8 mouse cellular contexts compared by ENCODE assay signal in the genomic region with DNA sequence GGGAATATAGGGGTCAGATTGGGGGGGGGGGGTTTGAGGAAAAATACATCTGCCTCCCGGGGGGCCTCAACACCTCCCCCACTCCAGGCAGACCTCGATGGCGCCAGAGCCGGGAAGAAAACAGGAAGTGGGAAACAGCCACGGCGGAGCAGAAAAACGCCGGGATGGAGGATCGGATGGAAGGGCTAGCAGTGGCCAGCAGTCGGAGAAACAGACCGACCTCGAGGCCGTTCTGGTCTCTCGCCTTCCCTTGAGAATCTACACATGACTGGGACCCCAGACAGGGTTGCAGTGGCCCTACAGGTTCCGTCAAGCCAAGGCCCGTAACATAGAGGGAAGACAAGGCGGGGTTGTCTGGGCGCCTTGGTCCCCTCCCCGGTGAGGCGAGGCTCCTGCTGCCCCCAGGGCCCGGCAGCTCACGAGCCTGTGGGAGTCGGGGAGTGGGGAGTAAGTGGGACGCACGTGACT. TPM values are rescaled to one million over a fixed set of nuclear protein-coding genes. Genes with fewer than 3 reads are reported as not detected.
A peak's percentile ranks its signal among the peaks of the same experiment; 100 is the strongest.
DNase-seq lines count a peak whose midpoint lies in the region; ATAC-seq and TF ChIP-seq lines count a peak whose summit lies in the region.

No protein-coding gene starts in this region.

- H3K9me3 ChIP-seq in forebrain, embryonic 14.5 days (replicated peaks; ENCODE audit: control insufficient read depth, low read length), result no peaks in the 10 kb centered on the region
- no peaks in the 10 kb centered on the region for H3K9me3 ChIP-seq in limb, embryonic 13.5 days

- H3K36me3 ChIP-seq in kidney, adult 2 months (ENCODE audit: control insufficient read depth, insufficient read depth, low read length), result peaks cover 2% of the 10 kb centered on the region; the same call in 1 of the 2 replicates
- H3K36me3 ChIP-seq in forebrain, embryonic 14.5 days (ENCODE audit: control insufficient read depth, insufficient read depth, low read length), result peaks cover 19% of the 10 kb centered on the region
- peaks cover 26% of the 10 kb centered on the region for H3K36me3 ChIP-seq in limb, embryonic 13.5 days
- H3K36me3 ChIP-seq in small intestine, adult 2 months (ENCODE audit: control insufficient read depth, insufficient read depth, low read length), result peaks cover 11% of the 10 kb centered on the region

- H3K27me3 ChIP-seq in kidney, adult 2 months (replicated peaks; ENCODE audit: control insufficient read depth, insufficient read depth, low read length), result no peaks in the 10 kb centered on the region
- H3K27me3 ChIP-seq in Patski, result no peaks in the 10 kb centered on the region
- no peaks in the 10 kb centered on the region for H3K27me3 ChIP-seq in forebrain, embryonic 14.5 days (replicated peaks; ENCODE audit: control insufficient read depth, insufficient read depth, low read length)
- no peaks in the 10 kb centered on the region for H3K27me3 ChIP-seq in limb, embryonic 13.5 days
- no peaks in the 10 kb centered on the region for H3K27me3 ChIP-seq in small intestine, adult 2 months (ENCODE audit: control insufficient read depth, insufficient read depth, low read length)

- H3K4me2 ChIP-seq in forebrain, embryonic 14.5 days (ENCODE audit: low read length), result peak overlapping the region; percentile 98
- peak overlapping the region; percentile 97 for H3K4me2 ChIP-seq in limb, embryonic 13.5 days (replicated peaks)

- in situ Hi-C loops in Patski (cut with MboI; ENCODE audit: low pct_unique_long_range_greater_than_20kb), result no loop called here

- H3K27ac ChIP-seq in kidney, adult 2 months (ENCODE audit: insufficient read depth, low read depth, low read length), result peak overlapping the region; percentile 89
- H3K27ac ChIP-seq in forebrain, embryonic 14.5 days (ENCODE audit: low read depth, low read length), result peak overlapping the region; percentile 94
- peak overlapping the region; percentile 99 for H3K27ac ChIP-seq in limb, embryonic 13.5 days
- H3K27ac ChIP-seq in small intestine, adult 2 months (ENCODE audit: insufficient read depth, low read depth, low read length), result peak overlapping the region; percentile 87

- POLR2A ChIA-PET in Patski (lab: Charles Lee), result interaction anchor here (0.8 to 1.5 kb wide), 4 partner anchors 17 to 69 kb away, joined by 3 to 5 read pairs (median 3); no protein-coding TSS in a partner anchor

- 0% methylated on average over 25 of the region's 25 CpGs for WGBS in kidney, adult 2 months
- WGBS in forebrain, embryonic 14.5 days, result 1% methylated on average over 21 of the region's 25 CpGs
- under 1% methylated on average over 25 of the region's 25 CpGs for WGBS in limb, embryonic 13.5 days
- under 1% methylated on average over 25 of the region's 25 CpGs for WGBS in small intestine, adult 2 months

- ATAC-seq in Patski, result peak; percentile 7
- no peak; the same call in 1 of the 2 replicates for ATAC-seq in forebrain, embryonic 14.5 days
- no peak; the same call in 1 of the 2 replicates for ATAC-seq in limb, embryonic 13.5 days (ENCODE audit: low FRiP score, low read depth)

- no peak for TF ChIP-seq CTCF in kidney, adult 2 months (conservative IDR thresholded peaks at IDR 0.05; ENCODE audit: insufficient read depth, insufficient read length, low read depth, low read length)
- no peak for TF ChIP-seq CTCF in Patski (IDR thresholded peaks at IDR 0.05)
- TF ChIP-seq CTCF in small intestine, adult 2 months (IDR thresholded peaks at IDR 0.05; ENCODE audit: extremely low read depth, insufficient read length, insufficient replicate concordance, low read depth, low read length), result no peak

- TF ChIP-seq POLR2A in kidney, adult 2 months (IDR thresholded peaks at IDR 0.05; ENCODE audit: low read depth, low read length), result no peak
- TF ChIP-seq POLR2A in small intestine, adult 2 months (IDR thresholded peaks at IDR 0.05; ENCODE audit: low read depth, low read length), result no peak

- no peak for DNase-seq in kidney, adult 2 months
- DNase-seq in kidney, adult 18-20 months, result no peak
- DNase-seq in Patski (ENCODE audit: low read depth, low spot score), result no peak
- no peak for DNase-seq in forebrain, embryonic 14.5 days (ENCODE audit: low spot score)
- no peak for DNase-seq in Muller cell, postnatal 12 days (ENCODE audit: inconsistent ontology term)
- no peak for DNase-seq in frontal cortex, postnatal 25 days (ENCODE audit: low spot score in 2 of 2)

- H3K4me1 ChIP-seq in kidney, adult 2 months (ENCODE audit: control insufficient read depth, insufficient read depth, low read length), result peaks cover 19% of the 10 kb centered on the region
- H3K4me1 ChIP-seq in forebrain, embryonic 14.5 days (ENCODE audit: control insufficient read depth, insufficient read depth, low read length), result peaks cover 30% of the 10 kb centered on the region
- H3K4me1 ChIP-seq in limb, embryonic 13.5 days, result peaks cover 61% of the 10 kb centered on the region
- H3K4me1 ChIP-seq in small intestine, adult 2 months (ENCODE audit: control insufficient read depth, insufficient read depth, insufficient read length, low read length), result peaks cover 14% of the 10 kb centered on the region

- H3K9ac ChIP-seq in forebrain, embryonic 14.5 days (ENCODE audit: low read length), result peak overlapping the region; percentile 79
- peak overlapping the region; percentile 96 for H3K9ac ChIP-seq in limb, embryonic 13.5 days

- H3K4me3 ChIP-seq in kidney, adult 2 months (ENCODE audit: insufficient read depth, low read depth, low read length), result peak overlapping the region; percentile 100
- H3K4me3 ChIP-seq in forebrain, embryonic 14.5 days (ENCODE audit: low read depth, low read length), result peak overlapping the region; percentile 78
- peak overlapping the region; percentile 97 for H3K4me3 ChIP-seq in limb, embryonic 13.5 days
- peak overlapping the region; percentile 82 for H3K4me3 ChIP-seq in small intestine, adult 2 months (ENCODE audit: low read depth, low read length)

- CTCF ChIA-PET in Patski (lab: Charles Lee), result interaction anchor here (1.2 kb wide), 1 partner anchor 19 kb away, joined by 3 read pairs; the partner anchor contains the start of gene Cic

RNA-seq across cellular contexts. Expression of gene Erf, which starts 1.7 kb away (rescaled TPM):
- polyA plus RNA-seq in kidney, adult 2 months (2012; rRNA removed), result 37.0 and 46.2 TPM in 2 replicates
- polyA plus RNA-seq in Patski (2021), result 45.9 TPM
- 7.7 and 8.2 TPM in 2 replicates for polyA plus RNA-seq in forebrain, embryonic 14.5 days (2014; fragmentation: Nextera tagmentation; extraction: Ambion mirVana)
- 25.6 and 26.6 TPM in 2 replicates for polyA plus RNA-seq in limb, embryonic 13.5 days (2015; fragmentation: Nextera tagmentation; extraction: Ambion mirVana)
- polyA plus RNA-seq in small intestine, adult 2 months (2012; rRNA removed), result 15.8 and 37.1 TPM in 2 replicates

RNA-seq across cellular contexts. Expression of gene Gsk3a, which starts 11.2 kb away (rescaled TPM):
- 127 and 128 TPM in 2 replicates for polyA plus RNA-seq in kidney, adult 2 months (2012; rRNA removed)
- polyA plus RNA-seq in Patski (2021), result 93.7 TPM
- polyA plus RNA-seq in forebrain, embryonic 14.5 days (2014; fragmentation: Nextera tagmentation; extraction: Ambion mirVana), result 20.2 and 20.5 TPM in 2 replicates
- 11.9 and 13.0 TPM in 2 replicates for polyA plus RNA-seq in limb, embryonic 13.5 days (2015; fragmentation: Nextera tagmentation; extraction: Ambion mirVana)
- polyA plus RNA-seq in small intestine, adult 2 months (2012; rRNA removed), result 77.7 and 163 TPM in 2 replicates

RNA-seq across cellular contexts. Expression of gene Cic, which starts 18.6 kb away (rescaled TPM):
- polyA plus RNA-seq in kidney, adult 2 months (2012; rRNA removed), result 41.8 and 41.9 TPM in 2 replicates
- 138 TPM for polyA plus RNA-seq in Patski (2021)
- polyA plus RNA-seq in forebrain, embryonic 14.5 days (2014; fragmentation: Nextera tagmentation; extraction: Ambion mirVana), result 37.4 and 38.7 TPM in 2 replicates
- polyA plus RNA-seq in limb, embryonic 13.5 days (2015; fragmentation: Nextera tagmentation; extraction: Ambion mirVana), result 40.9 and 43.6 TPM in 2 replicates
- 35.6 and 65.6 TPM in 2 replicates for polyA plus RNA-seq in small intestine, adult 2 months (2012; rRNA removed)

RNA-seq across cellular contexts. Expression of gene Zfp526, which starts 27.7 kb away (rescaled TPM):
- 8.9 and 10.8 TPM in 2 replicates for polyA plus RNA-seq in kidney, adult 2 months (2012; rRNA removed)
- 7.6 TPM for polyA plus RNA-seq in Patski (2021)
- polyA plus RNA-seq in forebrain, embryonic 14.5 days (2014; fragmentation: Nextera tagmentation; extraction: Ambion mirVana), result 2.3 and 2.8 TPM in 2 replicates
- 2.3 and 2.8 TPM in 2 replicates for polyA plus RNA-seq in limb, embryonic 13.5 days (2015; fragmentation: Nextera tagmentation; extraction: Ambion mirVana)
- 5.8 and 8.7 TPM in 2 replicates for polyA plus RNA-seq in small intestine, adult 2 months (2012; rRNA removed)

RNA-seq across cellular contexts. Expression of gene Dedd2, which starts 28.5 kb away (rescaled TPM):
- polyA plus RNA-seq in kidney, adult 2 months (2012; rRNA removed), result 34.8 and 43.7 TPM in 2 replicates
- polyA plus RNA-seq in Patski (2021), result 18.1 TPM
- 10.8 and 12.5 TPM in 2 replicates for polyA plus RNA-seq in forebrain, embryonic 14.5 days (2014; fragmentation: Nextera tagmentation; extraction: Ambion mirVana)
- 10.2 and 10.5 TPM in 2 replicates for polyA plus RNA-seq in limb, embryonic 13.5 days (2015; fragmentation: Nextera tagmentation; extraction: Ambion mirVana)
- polyA plus RNA-seq in small intestine, adult 2 months (2012; rRNA removed), result 44.2 and 135 TPM in 2 replicates
